Comparison of ENCODE assay signal across 8 mouse cellular contexts in the genomic region with DNA sequence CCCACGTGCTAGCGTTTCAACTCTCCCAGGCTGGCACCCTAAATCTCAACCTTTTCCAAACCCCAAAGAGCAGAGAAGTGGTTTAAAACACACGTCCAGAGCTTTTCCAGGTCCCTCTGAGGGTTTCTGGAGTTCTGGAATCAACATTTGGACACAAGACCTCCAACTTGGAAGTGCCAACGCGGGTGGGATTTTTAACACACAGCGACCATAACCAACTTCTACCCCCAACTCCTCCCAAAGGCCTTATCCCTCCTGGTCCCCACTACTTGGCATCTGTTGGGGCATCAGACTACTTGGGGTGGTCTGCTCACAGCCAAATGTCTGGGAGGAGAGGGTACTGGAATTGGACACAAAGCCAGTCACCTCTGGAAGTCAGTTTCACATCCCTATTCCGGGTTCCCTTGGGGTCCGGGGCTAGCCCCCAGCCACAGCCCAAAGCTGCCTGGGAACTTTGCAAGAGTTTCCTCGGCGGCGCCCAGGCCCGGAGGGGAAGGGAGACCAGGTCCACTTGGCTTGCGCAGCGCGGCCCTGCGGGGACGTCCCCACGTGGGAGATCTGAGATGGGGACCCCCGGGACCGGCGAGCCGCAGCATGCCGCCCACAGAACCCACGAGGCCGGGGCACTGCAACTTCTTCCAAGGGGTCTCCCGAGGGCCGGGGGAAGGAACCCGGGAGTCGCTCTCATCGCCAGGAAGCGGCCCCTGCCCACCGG. TPM values are rescaled to one million over a fixed set of nuclear protein-coding genes. Genes with fewer than 3 reads are reported as not detected.
DNase-seq lines count a peak whose midpoint lies in the region; ATAC-seq and TF ChIP-seq lines count a peak whose summit lies in the region.

No protein-coding gene starts in this region.

- H3K36me3 ChIP-seq in thymus, adult 2 months (ENCODE audit: control insufficient read depth, insufficient read depth, low read length): peaks cover 13% of the 10 kb centered on the region
- H3K36me3 ChIP-seq in kidney, embryonic 15.5 days: peaks cover 23% of the 10 kb centered on the region
- peaks cover 18% of the 10 kb centered on the region for H3K36me3 ChIP-seq in midbrain, embryonic 13.5 days

- DNase-seq in thymus, adult 2 months: peak; percentile 47
- DNase-seq in thymus, postnatal 4 days: no peak
- DNase-seq in gastrocnemius, postnatal 4 days (ENCODE audit: low spot score in 2 of 2): peak; percentile 52 to 62
- DNase-seq in testis, postnatal 14 days (ENCODE audit: low spot score): peak; percentile 64
- no peak for DNase-seq in left cerebral cortex, adult 8-10 months (ENCODE audit: low spot score in 2 of 2)

- TF ChIP-seq CTCF in thymus, adult 2 months (IDR thresholded peaks at IDR 0.05; ENCODE audit: borderline replicate concordance, control insufficient read depth, extremely low read depth, insufficient read depth, low read length, poor library complexity): no peak

- no peaks in the 10 kb centered on the region for H3K27me3 ChIP-seq in thymus, adult 2 months (ENCODE audit: control insufficient read depth, insufficient read depth, low read length)
- no peaks in the 10 kb centered on the region for H3K27me3 ChIP-seq in kidney, embryonic 15.5 days
- H3K27me3 ChIP-seq in midbrain, embryonic 13.5 days: no peaks in the 10 kb centered on the region

- peak overlapping the region; percentile 100 for H3K9ac ChIP-seq in kidney, embryonic 15.5 days
- H3K9ac ChIP-seq in midbrain, embryonic 13.5 days (replicated peaks): peak overlapping the region; percentile 99

- H3K4me2 ChIP-seq in kidney, embryonic 15.5 days: peak overlapping the region; percentile 89
- H3K4me2 ChIP-seq in midbrain, embryonic 13.5 days (replicated peaks): peak overlapping the region; percentile 95

- H3K4me3 ChIP-seq in thymus, adult 2 months (ENCODE audit: control insufficient read depth, insufficient read depth, low read length): peak overlapping the region; percentile 66
- H3K4me3 ChIP-seq in brown adipose tissue, adult 24 weeks (ENCODE audit: insufficient read depth, low read depth, low read length): peak overlapping the region; percentile 97
- peak overlapping the region; percentile 96 for H3K4me3 ChIP-seq in kidney, embryonic 15.5 days (replicated peaks)
- peak overlapping the region; percentile 94 for H3K4me3 ChIP-seq in midbrain, embryonic 13.5 days (replicated peaks)

- ATAC-seq in kidney, embryonic 15.5 days (replicated peaks; ENCODE audit: low FRiP score): no peak
- ATAC-seq in midbrain, embryonic 13.5 days: no peak

- no peaks in the 10 kb centered on the region for H3K9me3 ChIP-seq in kidney, embryonic 15.5 days (replicated peaks)
- no peaks in the 10 kb centered on the region for H3K9me3 ChIP-seq in midbrain, embryonic 13.5 days

- TF ChIP-seq POLR2A in thymus, adult 2 months (IDR thresholded peaks at IDR 0.05; ENCODE audit: control insufficient read depth, extremely low read depth, insufficient read depth, low read length, poor library complexity): no peak

- peak overlapping the region; percentile 57 for H3K27ac ChIP-seq in thymus, adult 2 months (ENCODE audit: control insufficient read depth, insufficient read depth, low read length)
- peak overlapping the region; percentile 43; the same call in 1 of the 2 replicates for H3K27ac ChIP-seq in brown adipose tissue, adult 24 weeks (replicated peaks; ENCODE audit: low read depth, low read length)
- peak overlapping the region; percentile 98 for H3K27ac ChIP-seq in kidney, embryonic 15.5 days
- peak overlapping the region; percentile 99 for H3K27ac ChIP-seq in midbrain, embryonic 13.5 days

- WGBS in thymus, adult 2 months: under 1% methylated on average over 31 of the region's 32 CpGs
- under 1% methylated on average over 32 of the region's 32 CpGs for WGBS in kidney, embryonic 15.5 days
- WGBS in midbrain, embryonic 13.5 days: under 1% methylated on average over 32 of the region's 32 CpGs

- peaks cover 32% of the 10 kb centered on the region for H3K4me1 ChIP-seq in thymus, adult 2 months (replicated peaks; ENCODE audit: control insufficient read depth, insufficient read depth, low read length)
- peaks cover 10% of the 10 kb centered on the region for H3K4me1 ChIP-seq in brown adipose tissue, adult 24 weeks (ENCODE audit: control insufficient read depth, insufficient read depth, insufficient read length, low read length)
- peaks cover 38% of the 10 kb centered on the region for H3K4me1 ChIP-seq in kidney, embryonic 15.5 days
- peaks cover 46% of the 10 kb centered on the region for H3K4me1 ChIP-seq in midbrain, embryonic 13.5 days (replicated peaks)

RNA-seq across cellular contexts. Expression of a gene that starts 9.7 kb away (rescaled TPM):
- 191 and 206 TPM in 2 replicates for polyA plus RNA-seq in thymus, adult 2 months (2012; rRNA removed)
- 61.9 and 82.3 TPM in 2 replicates for polyA plus RNA-seq in brown adipose tissue, adult 24 weeks (2012; ENCODE audit: insufficient read depth, insufficient read length, missing spikeins)
- 100 to 1,000 TPM; 214 TPM for total RNA-seq in gastrocnemius, postnatal 4 days (2021)
- polyA plus RNA-seq in kidney, embryonic 15.5 days (2015; fragmentation: Nextera tagmentation; extraction: Ambion mirVana): 39.0 and 44.9 TPM in 2 replicates
- polyA plus RNA-seq in midbrain, embryonic 13.5 days (2015; fragmentation: Nextera tagmentation; extraction: Ambion mirVana): 78.7 and 82.5 TPM in 2 replicates
- total RNA-seq in left cerebral cortex, adult 8-10 months (2022): 100 to 1,000 TPM; 126 to 160 (median 136) TPM

RNA-seq across cellular contexts. Expression of a gene that starts 25.3 kb away (rescaled TPM):
- 5.7 and 6.4 TPM in 2 replicates for polyA plus RNA-seq in thymus, adult 2 months (2012; rRNA removed)
- polyA plus RNA-seq in brown adipose tissue, adult 24 weeks (2012; ENCODE audit: insufficient read depth, insufficient read length, missing spikeins): 17.1 and 19.3 TPM in 2 replicates
- total RNA-seq in gastrocnemius, postnatal 4 days (2021): 10 to 100 TPM in 1 of 2 experiments, 1 to 10 TPM in 1; 9.8 to 11.5 TPM
- polyA plus RNA-seq in kidney, embryonic 15.5 days (2015; fragmentation: Nextera tagmentation; extraction: Ambion mirVana): 20.0 and 21.7 TPM in 2 replicates
- 15.9 and 16.7 TPM in 2 replicates for polyA plus RNA-seq in midbrain, embryonic 13.5 days (2015; fragmentation: Nextera tagmentation; extraction: Ambion mirVana)
- total RNA-seq in left cerebral cortex, adult 8-10 months (2022): 10 to 100 TPM in 3 of 4 experiments, 1 to 10 TPM in 1; 9.1 to 14.1 (median 12.8) TPM

RNA-seq across cellular contexts. Expression of a gene that starts 25.4 kb away (rescaled TPM):
- 16.2 and 19.6 TPM in 2 replicates for polyA plus RNA-seq in thymus, adult 2 months (2012; rRNA removed)
- 2.0 and 3.7 TPM in 2 replicates for polyA plus RNA-seq in brown adipose tissue, adult 24 weeks (2012; ENCODE audit: insufficient read depth, insufficient read length, missing spikeins)
- 1 to 10 TPM; 7.7 to 9.7 TPM for total RNA-seq in gastrocnemius, postnatal 4 days (2021)
- 13.4 TPM in 2 replicates for polyA plus RNA-seq in kidney, embryonic 15.5 days (2015; fragmentation: Nextera tagmentation; extraction: Ambion mirVana)
- 15.4 and 16.5 TPM in 2 replicates for polyA plus RNA-seq in midbrain, embryonic 13.5 days (2015; fragmentation: Nextera tagmentation; extraction: Ambion mirVana)
- 10 to 100 TPM; 23.8 to 29.4 (median 27.1) TPM for total RNA-seq in left cerebral cortex, adult 8-10 months (2022)

Comparison
In these comparisons a context has a peak if more than half of its experiments do, and no peak if none do; other contexts are left out.
1. DNase-seq: peak in thymus, adult 2 months (single experiment), gastrocnemius, postnatal 4 days (2 of 2) and testis, postnatal 14 days (single experiment); none in thymus, postnatal 4 days (single experiment) and left cerebral cortex, adult 8-10 months (0 of 2).
2. H3K27ac ChIP-seq: peak in every context shown above with its lines; median percentile 99 in midbrain, embryonic 13.5 days; 98 in kidney, embryonic 15.5 days; 57 in thymus, adult 2 months; 43 in brown adipose tissue, adult 24 weeks.
3. Peak in every context shown above with its lines, with median percentiles within 50 percentile points of each other: H3K4me3 ChIP-seq.